Mouse (Mus musculus) adrenal gland, postnatal 25 days (tissue): ENCODE data around the gene Ralbp1. TPM values are rescaled to one million over a fixed set of nuclear protein-coding genes. Genes with fewer than 3 reads are reported as not detected.

Source experiments
- DNase-seq: peaks from one replicate; pipeline ENCODE4 v3.0.0; 2021; ENCODE audit warnings: mixed read lengths
- long read RNA-seq: library from polyadenylated mRNA; stranded (forward); transcript quantifications from one replicate; pipeline ENCODE4 v2.0.0, GENCODE M21; 2021
- total RNA-seq: library from RNA; stranded (reverse); gene quantifications from 2 replicates; pipeline ENCODE4 v1.2.3, GENCODE M21; 2021

Ralbp1 gene
- total RNA-seq = 48.4 and 56.4 TPM in 2 replicates
- long read RNA-seq, transcript Ralbp1-201 (10 exons, 3,811 nt) = major isoform, 26 of 66 reads
- long read RNA-seq, partial matches to known transcripts = 28 of 66 reads
- long read RNA-seq, other reads (novel, unspliced or antisense) = 9 of 66 reads

GRCm38 (mm10) chr17:65885697-65886529, at the start of gene Ralbp1:
Gene Ralbp1 (minus strand): TSS chr17:65885798.
- no peak for DNase-seq

GRCm38 (mm10) chr17:65933741-65934140, 48.1 kb upstream of the Ralbp1 start:
- DNase-seq = no peak

GRCm38 (mm10) chr17:65931525-65931924, 45.9 kb upstream of the Ralbp1 start:
- DNase-seq = no peak

- peak; percentile 21 for DNase-seq
Observed at GRCm38 (mm10) chr17:65930960-65931359, 45.4 kb upstream of the Ralbp1 start.

GRCm38 (mm10) chr17:65930158-65930826, 44.7 kb upstream of the Ralbp1 start:
- no peak for DNase-seq

GRCm38 (mm10) chr17:65929319-65929978, 43.9 kb upstream of the Ralbp1 start:
- no peak for DNase-seq

- no peak for DNase-seq
Observed at GRCm38 (mm10) chr17:65927077-65927476, 41.5 kb upstream of the Ralbp1 start.

GRCm38 (mm10) chr17:65924218-65924617, 38.6 kb upstream of the Ralbp1 start:
- DNase-seq = no peak

- DNase-seq = no peak
Observed at GRCm38 (mm10) chr17:65921975-65922374, 36.4 kb upstream of the Ralbp1 start.

GRCm38 (mm10) chr17:65919235-65919634, 33.6 kb upstream of the Ralbp1 start:
- no peak for DNase-seq

GRCm38 (mm10) chr17:65916135-65916668, 30.6 kb upstream of the Ralbp1 start:
- peak; percentile 70 for DNase-seq

- no peak for DNase-seq
Observed at GRCm38 (mm10) chr17:65914083-65914482, 28.5 kb upstream of the Ralbp1 start.

- no peak for DNase-seq
Observed at GRCm38 (mm10) chr17:65912202-65912601, 26.6 kb upstream of the Ralbp1 start.

- DNase-seq = no peak
Observed at GRCm38 (mm10) chr17:65911285-65912069, 25.9 kb upstream of the Ralbp1 start.

- no peak for DNase-seq
Observed at GRCm38 (mm10) chr17:65908270-65908669, 22.7 kb upstream of the Ralbp1 start.

GRCm38 (mm10) chr17:65906895-65907401, 21.4 kb upstream of the Ralbp1 start:
- no peak for DNase-seq

- no peak for DNase-seq
Observed at GRCm38 (mm10) chr17:65906313-65906894, 20.8 kb upstream of the Ralbp1 start.

- DNase-seq = no peak
Observed at GRCm38 (mm10) chr17:65905241-65905640, 19.6 kb upstream of the Ralbp1 start.

- no peak for DNase-seq
Observed at GRCm38 (mm10) chr17:65903826-65904225, 18.2 kb upstream of the Ralbp1 start.

GRCm38 (mm10) chr17:65903011-65903410, 17.4 kb upstream of the Ralbp1 start:
- no peak for DNase-seq

- DNase-seq = no peak
Observed at GRCm38 (mm10) chr17:65902281-65902680, 16.7 kb upstream of the Ralbp1 start.
